ENCODE assay signal across 8 mouse cellular contexts in the genomic region with DNA sequence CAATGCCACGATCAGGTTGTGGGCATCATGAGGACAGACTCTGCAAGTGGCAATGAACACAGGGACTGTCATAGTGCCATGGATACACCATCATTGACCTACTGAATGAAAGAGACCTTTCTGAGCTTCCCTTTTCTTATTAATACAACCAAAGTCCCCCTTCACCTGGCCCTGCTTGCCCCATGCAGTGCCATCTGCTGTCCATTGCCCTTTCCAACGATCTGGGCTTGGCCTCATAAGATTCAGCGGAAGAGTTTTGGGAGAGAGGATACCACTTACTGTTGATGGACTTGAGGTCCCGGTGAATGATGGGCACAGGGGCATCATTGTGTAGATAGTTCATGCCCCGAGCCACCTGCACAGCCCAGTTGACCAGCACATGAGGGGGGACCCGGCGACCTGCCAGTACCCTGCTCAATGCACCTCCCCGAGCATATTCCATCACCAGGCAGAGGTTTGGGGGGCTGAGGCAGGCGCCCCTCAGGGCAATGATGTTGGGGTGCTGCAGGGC. TPM values are rescaled to one million over a fixed set of nuclear protein-coding genes. Genes with fewer than 3 reads are reported as not detected.
A peak's percentile ranks its signal among the peaks of the same experiment; 100 is the strongest.
DNase-seq lines count a peak whose midpoint lies in the region; ATAC-seq lines count a peak whose summit lies in the region.

No protein-coding gene starts in this region.

- H3K27ac ChIP-seq in embryonic facial prominence, embryonic 12.5 days, result no peak overlapping the region
- no peak overlapping the region for H3K27ac ChIP-seq in intestine, embryonic 15.5 days
- no peak overlapping the region for H3K27ac ChIP-seq in neural tube, embryonic 12.5 days

- 55% methylated on average over 9 of the region's 9 CpGs for WGBS in embryonic facial prominence, embryonic 12.5 days
- 52% methylated on average over 9 of the region's 9 CpGs for WGBS in intestine, embryonic 15.5 days
- WGBS in neural tube, embryonic 12.5 days, result 53% methylated on average over 9 of the region's 9 CpGs

- H3K27me3 ChIP-seq in embryonic facial prominence, embryonic 12.5 days, result no peaks in the 10 kb centered on the region
- no peaks in the 10 kb centered on the region for H3K27me3 ChIP-seq in intestine, embryonic 15.5 days (replicated peaks)
- no peaks in the 10 kb centered on the region for H3K27me3 ChIP-seq in neural tube, embryonic 12.5 days (replicated peaks)

- ATAC-seq in embryonic facial prominence, embryonic 12.5 days (ENCODE audit: insufficient number of reproducible peaks, insufficient read depth, low FRiP score, low TSS enrichment), result no peak
- ATAC-seq in intestine, embryonic 15.5 days, result 0 out of 2 replicates have a peak, but pooled peaks have one; percentile 0
- ATAC-seq in neural tube, embryonic 12.5 days (ENCODE audit: low FRiP score, low read depth), result no peak

- peaks cover 20% of the 10 kb centered on the region for H3K36me3 ChIP-seq in embryonic facial prominence, embryonic 12.5 days
- H3K36me3 ChIP-seq in intestine, embryonic 15.5 days, result 0 out of 2 replicates have a peak, but pooled peaks cover 4% of the 10 kb centered on the region
- H3K36me3 ChIP-seq in neural tube, embryonic 12.5 days, result peaks cover 16% of the 10 kb centered on the region

- no peaks in the 10 kb centered on the region for H3K9me3 ChIP-seq in embryonic facial prominence, embryonic 12.5 days
- no peaks in the 10 kb centered on the region for H3K9me3 ChIP-seq in intestine, embryonic 15.5 days
- no peaks in the 10 kb centered on the region for H3K9me3 ChIP-seq in neural tube, embryonic 12.5 days

- H3K4me2 ChIP-seq in embryonic facial prominence, embryonic 12.5 days (replicated peaks), result peak overlapping the region; percentile 99
- H3K4me2 ChIP-seq in intestine, embryonic 15.5 days (replicated peaks), result peak overlapping the region; percentile 99
- peak overlapping the region; percentile 100 for H3K4me2 ChIP-seq in neural tube, embryonic 12.5 days (replicated peaks)

- peaks cover 15% of the 10 kb centered on the region for H3K4me1 ChIP-seq in embryonic facial prominence, embryonic 12.5 days
- H3K4me1 ChIP-seq in intestine, embryonic 15.5 days (replicated peaks), result peaks cover 15% of the 10 kb centered on the region
- H3K4me1 ChIP-seq in neural tube, embryonic 12.5 days, result peaks cover 24% of the 10 kb centered on the region

- intact Hi-C loops in left cerebral cortex, postnatal 4 days (cut with DNase I), result no loop called here

- H3K9ac ChIP-seq in embryonic facial prominence, embryonic 12.5 days, result peak overlapping the region; percentile 90
- peak overlapping the region; percentile 90 for H3K9ac ChIP-seq in intestine, embryonic 15.5 days
- H3K9ac ChIP-seq in neural tube, embryonic 12.5 days, result peak overlapping the region; percentile 96

- peak overlapping the region; percentile 85 for H3K4me3 ChIP-seq in embryonic facial prominence, embryonic 12.5 days
- H3K4me3 ChIP-seq in intestine, embryonic 15.5 days (replicated peaks), result peak overlapping the region; percentile 62
- H3K4me3 ChIP-seq in neural tube, embryonic 12.5 days, result peak overlapping the region; percentile 81

- peak; percentile 29 for DNase-seq in left cerebral cortex, postnatal 4 days
- no peak for DNase-seq in left cerebral cortex, adult 11 months (ENCODE audit: low spot score)
- DNase-seq in Muller cell, postnatal 12 days (ENCODE audit: inconsistent ontology term), result no peak
- no peak for DNase-seq in urinary bladder, adult 2 months (ENCODE audit: low spot score)
- DNase-seq in adrenal gland, adult 18-20 months (ENCODE audit: low spot score in 2 of 2), result no peak

RNA-seq across cellular contexts. Expression of a gene that starts 1.3 kb away (rescaled TPM):
- total RNA-seq in left cerebral cortex, postnatal 4 days (2021), result 100 to 1,000 TPM; 162 to 170 TPM
- polyA plus RNA-seq in embryonic facial prominence, embryonic 12.5 days (2016; fragmentation: Nextera tagmentation; extraction: Ambion mirVana), result 14.0 and 16.6 TPM in 2 replicates
- 5.6 and 5.8 TPM in 2 replicates for polyA plus RNA-seq in intestine, embryonic 15.5 days (2015; fragmentation: Nextera tagmentation; extraction: Ambion mirVana)
- 21.1 and 22.2 TPM in 2 replicates for polyA plus RNA-seq in neural tube, embryonic 12.5 days (2016; fragmentation: Nextera tagmentation; extraction: Ambion mirVana)
- 14.7 and 18.1 TPM in 2 replicates for polyA plus RNA-seq in urinary bladder, adult 2 months (2012; rRNA removed)
- total RNA-seq in adrenal gland, adult 18-20 months (2021), result 10 to 100 TPM; 30.3 to 33.4 TPM

RNA-seq across cellular contexts. Expression of a gene that starts 16.0 kb away (rescaled TPM):
- total RNA-seq in left cerebral cortex, postnatal 4 days (2021), result 10 to 100 TPM; 10.1 to 11.4 TPM
- polyA plus RNA-seq in embryonic facial prominence, embryonic 12.5 days (2016; fragmentation: Nextera tagmentation; extraction: Ambion mirVana), result 4.0 and 5.8 TPM in 2 replicates
- polyA plus RNA-seq in intestine, embryonic 15.5 days (2015; fragmentation: Nextera tagmentation; extraction: Ambion mirVana), result 2.8 and 3.3 TPM in 2 replicates
- polyA plus RNA-seq in neural tube, embryonic 12.5 days (2016; fragmentation: Nextera tagmentation; extraction: Ambion mirVana), result 7.0 and 7.8 TPM in 2 replicates
- polyA plus RNA-seq in urinary bladder, adult 2 months (2012; rRNA removed), result 2.3 and 2.5 TPM in 2 replicates
- 1 to 10 TPM; 1.2 to 2.0 TPM for total RNA-seq in adrenal gland, adult 18-20 months (2021)

RNA-seq across cellular contexts. Expression of a gene that starts 19.4 kb away (rescaled TPM):
- total RNA-seq in left cerebral cortex, postnatal 4 days (2021), result 10 to 100 TPM; 80.0 to 91.0 TPM
- polyA plus RNA-seq in embryonic facial prominence, embryonic 12.5 days (2016; fragmentation: Nextera tagmentation; extraction: Ambion mirVana), result 2.5 and 3.6 TPM in 2 replicates
- polyA plus RNA-seq in intestine, embryonic 15.5 days (2015; fragmentation: Nextera tagmentation; extraction: Ambion mirVana), result 2.3 and 2.5 TPM in 2 replicates
- polyA plus RNA-seq in neural tube, embryonic 12.5 days (2016; fragmentation: Nextera tagmentation; extraction: Ambion mirVana), result 25.1 and 26.2 TPM in 2 replicates
- 0.04 TPM in 1 of 2 replicates, not detected in the other for polyA plus RNA-seq in urinary bladder, adult 2 months (2012; rRNA removed)
- not detected for total RNA-seq in adrenal gland, adult 18-20 months (2021)

RNA-seq across cellular contexts. Expression of a gene that starts 58.1 kb away (rescaled TPM):
- 10 to 100 TPM; 55.0 to 65.2 TPM for total RNA-seq in left cerebral cortex, postnatal 4 days (2021)
- polyA plus RNA-seq in embryonic facial prominence, embryonic 12.5 days (2016; fragmentation: Nextera tagmentation; extraction: Ambion mirVana), result 55.8 and 57.1 TPM in 2 replicates
- 24.3 and 25.0 TPM in 2 replicates for polyA plus RNA-seq in intestine, embryonic 15.5 days (2015; fragmentation: Nextera tagmentation; extraction: Ambion mirVana)
- polyA plus RNA-seq in neural tube, embryonic 12.5 days (2016; fragmentation: Nextera tagmentation; extraction: Ambion mirVana), result 97.2 and 102 TPM in 2 replicates
- 6.3 and 8.1 TPM in 2 replicates for polyA plus RNA-seq in urinary bladder, adult 2 months (2012; rRNA removed)
- total RNA-seq in adrenal gland, adult 18-20 months (2021), result 10 to 100 TPM; 13.3 to 16.2 TPM
